Mouse (Mus musculus) bone marrow, adult 2 months (tissue): ENCODE data around the gene Lmtk2.

Experiments
- CTCF ChIP-seq: fragments of 200-500 bp; IDR thresholded peaks from 2 replicates; pipeline ENCODE4 v1.5.1; 2011; ENCODE audit warnings: low read length, control low read depth; ENCODE audit not compliant: control insufficient read depth, insufficient read depth
- POLR2A ChIP-seq: fragments of 200-500 bp; IDR thresholded peaks from 2 replicates; pipeline ENCODE4 v1.6.1; 2011; ENCODE audit warnings: low read depth, mild to moderate bottlenecking, control low read depth, low read length, borderline replicate concordance; ENCODE audit not compliant: control insufficient read depth

DNA sequence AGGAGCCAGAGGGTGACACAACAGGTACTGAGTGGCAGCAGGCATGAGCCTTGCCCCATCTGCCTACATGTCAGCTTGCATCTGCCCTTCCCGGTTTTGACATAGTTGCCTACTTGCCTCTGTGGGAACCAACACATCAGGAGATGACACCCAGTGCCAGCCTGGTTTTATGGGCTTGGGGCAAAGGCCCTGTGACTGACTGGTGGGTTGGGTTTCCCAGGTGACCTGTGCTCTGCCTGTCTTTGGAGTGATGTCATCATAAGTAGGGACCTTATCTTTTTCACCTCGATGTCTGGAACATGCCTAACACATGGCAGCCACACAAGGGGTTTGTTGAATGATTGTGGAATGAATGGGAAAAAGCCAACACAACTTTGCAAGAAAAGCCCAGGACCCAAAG lies 11.9 kb upstream of the Lmtk2 start:
- no peak for TF ChIP-seq CTCF
- TF ChIP-seq POLR2A: no peak
